Mouse (Mus musculus): ENCODE results near the gene Adgrg1. TPM values are rescaled to one million over a fixed set of nuclear protein-coding genes. Genes with fewer than 3 reads are reported as not detected.

Gene Adgrg1
- 20.0 and 22.6 TPM in 2 replicates for polyA plus RNA-seq (2015; fragmentation: Nextera tagmentation; extraction: Ambion mirVana)

GRCm38 (mm10) chr8:94974467-94975165 lies at the start of gene Adgrg1:
Gene Adgrg1 (plus strand): TSS chr8:94974751.

GRCm38 (mm10) chr8:95017451-95017850 lies 42.9 kb downstream of the Adgrg1 start, which contains the start of gene Adgrg3:
Gene Adgrg3 (plus strand): TSS chr8:95017692.

GRCm38 (mm10) chr8:95054927-95055510 lies 80.5 kb downstream of the Adgrg1 start, which contains the start of gene Drc7:
Gene Drc7 (plus strand): TSS chr8:95055103.

Other genes with a start within 250 kb of the Adgrg1 start
- 0.05 TPM in 1 of 2 replicates, not detected in the other for gene Ccl22, start 229.2 kb upstream of the Adgrg1 start, polyA plus RNA-seq (2015; fragmentation: Nextera tagmentation; extraction: Ambion mirVana)
- gene Cx3cl1, start 202.7 kb upstream of the Adgrg1 start, polyA plus RNA-seq (2015; fragmentation: Nextera tagmentation; extraction: Ambion mirVana) = 8.6 and 9.6 TPM in 2 replicates
- gene Ccl17, start 164.3 kb upstream of the Adgrg1 start, polyA plus RNA-seq (2015; fragmentation: Nextera tagmentation; extraction: Ambion mirVana) = 0.73 TPM in 1 of 2 replicates, not detected in the other
- gene Coq9, start 136.4 kb upstream of the Adgrg1 start, polyA plus RNA-seq (2015; fragmentation: Nextera tagmentation; extraction: Ambion mirVana) = 50.5 and 54.1 TPM in 2 replicates
- 54.3 and 61.0 TPM in 2 replicates for gene Ciapin1, start 136.4 kb upstream of the Adgrg1 start, polyA plus RNA-seq (2015; fragmentation: Nextera tagmentation; extraction: Ambion mirVana)
- 93.9 and 99.1 TPM in 2 replicates for gene Polr2c, start 117.3 kb upstream of the Adgrg1 start, polyA plus RNA-seq (2015; fragmentation: Nextera tagmentation; extraction: Ambion mirVana)
- gene Dok4, start 98.4 kb upstream of the Adgrg1 start, polyA plus RNA-seq (2015; fragmentation: Nextera tagmentation; extraction: Ambion mirVana) = 18.9 and 21.5 TPM in 2 replicates
- 39.8 and 40.3 TPM in 2 replicates for gene Ccdc102a, start 56.7 kb upstream of the Adgrg1 start, polyA plus RNA-seq (2015; fragmentation: Nextera tagmentation; extraction: Ambion mirVana)
- gene Adgrg5, start 51.1 kb upstream of the Adgrg1 start, polyA plus RNA-seq (2015; fragmentation: Nextera tagmentation; extraction: Ambion mirVana) = 0.08 and 0.14 TPM in 2 replicates
- 1.0 and 1.5 TPM in 2 replicates for gene Adgrg3, start 42.9 kb downstream of the Adgrg1 start, polyA plus RNA-seq (2015; fragmentation: Nextera tagmentation; extraction: Ambion mirVana)
- gene Drc7, start 80.4 kb downstream of the Adgrg1 start, polyA plus RNA-seq (2015; fragmentation: Nextera tagmentation; extraction: Ambion mirVana) = not detected in 2 replicates
- 9.5 and 10.5 TPM in 2 replicates for gene Katnb1, start 106.4 kb downstream of the Adgrg1 start, polyA plus RNA-seq (2015; fragmentation: Nextera tagmentation; extraction: Ambion mirVana)
- gene Kifc3, start 228.1 kb downstream of the Adgrg1 start, polyA plus RNA-seq (2015; fragmentation: Nextera tagmentation; extraction: Ambion mirVana) = 31.9 and 32.3 TPM in 2 replicates